Mouse (Mus musculus): Measurements from ENCODE around the gene Hyal3.

DNA sequence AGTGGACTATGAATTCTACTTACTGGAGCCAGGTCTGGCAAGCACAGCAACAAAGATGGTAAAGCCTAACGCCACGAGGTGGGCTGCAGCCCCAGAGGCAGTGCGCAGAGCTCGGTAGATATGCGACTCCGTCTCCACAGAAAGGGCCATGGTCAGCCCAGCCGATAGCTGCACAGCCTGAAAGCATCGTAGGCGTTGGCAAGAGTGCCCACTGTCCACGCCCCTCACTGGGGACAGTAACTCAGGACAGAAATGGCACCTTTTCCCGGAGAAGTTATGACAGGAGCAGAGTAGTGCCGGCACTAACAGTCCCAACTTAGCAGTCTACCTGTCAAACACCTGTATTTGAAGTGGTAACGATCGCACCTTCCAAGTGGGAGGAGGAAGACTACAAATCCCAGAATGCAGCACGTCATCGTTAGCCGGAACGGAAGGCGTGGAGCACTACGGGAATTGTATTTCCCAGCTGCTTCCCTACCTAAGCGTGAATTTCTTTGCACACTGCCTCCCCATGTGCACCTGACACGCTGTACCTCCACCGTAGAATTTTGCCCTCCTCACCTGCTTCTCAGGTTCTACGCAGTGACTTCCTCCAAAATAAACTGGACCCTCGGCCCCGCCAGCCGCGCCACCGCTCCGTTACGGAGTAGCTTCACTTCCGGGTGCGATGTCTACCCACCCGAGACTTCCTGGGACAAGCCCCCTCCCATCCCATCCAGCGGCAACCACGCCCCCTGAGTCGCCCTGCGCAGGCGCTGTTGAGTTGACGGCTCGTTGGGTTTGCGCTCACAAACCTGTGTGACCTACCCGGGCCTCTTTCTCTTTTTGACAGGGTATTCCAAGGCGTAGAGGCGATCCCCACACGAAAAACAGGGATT is 38.9 kb upstream of the Hyal3 start, which contains the start of the genes Cyb561d2 and Nprl2:
- no peak for TF ChIP-seq EP300 (IDR thresholded peaks at IDR 0.05)
- TF ChIP-seq CTCF (IDR thresholded peaks at IDR 0.05): no peak; the same call in 1 of the 2 replicates

Measured in lung, postnatal 0 days (tissue).